Mouse (Mus musculus): ENCODE data around the gene Trmt2a.

DNA sequence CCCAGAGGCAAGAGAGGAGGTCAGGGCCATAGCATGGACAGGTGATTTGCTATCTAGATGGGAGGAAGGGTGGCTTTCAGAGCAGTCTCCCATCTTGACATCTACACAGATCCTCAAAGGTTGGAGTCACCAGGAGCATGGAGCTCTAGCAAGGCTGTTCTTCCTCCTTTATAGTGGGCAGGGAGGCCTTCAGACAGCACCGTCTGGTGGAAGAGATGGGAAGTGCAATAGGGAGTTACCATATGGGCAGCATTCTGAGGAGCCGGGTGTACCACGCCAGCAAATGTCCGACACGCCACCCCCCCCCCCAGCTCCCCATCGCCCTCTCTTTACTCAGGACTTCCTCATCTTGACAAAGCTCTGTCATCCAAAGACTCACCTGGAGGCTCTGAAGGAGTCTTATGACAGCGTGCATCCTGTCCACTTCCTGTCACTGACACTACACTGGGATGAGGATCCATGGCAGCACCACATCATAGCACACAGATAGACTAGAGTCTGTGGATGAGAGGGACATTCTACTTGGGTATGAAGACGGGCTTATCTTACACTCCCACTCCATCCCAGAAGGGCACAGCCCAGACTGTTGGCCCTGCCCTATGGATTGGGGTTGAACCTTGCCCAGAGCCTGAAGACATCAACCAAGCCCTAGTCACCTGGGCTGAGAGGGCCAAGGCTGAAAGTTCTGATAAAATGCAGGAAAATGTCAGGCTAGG, 37.6 kb upstream of the Trmt2a start:
- no peak for TF ChIP-seq GATA1 (IDR thresholded peaks at IDR 0.05; ENCODE audit: borderline replicate concordance, low read length)
- TF ChIP-seq FLI1 (IDR thresholded peaks at IDR 0.05; ENCODE audit: low read length), result no peak

Data from megakaryocyte, embryonic 14.5 days (primary cell).